Mouse (Mus musculus): Measurements from ENCODE around the gene Cdc34. TPM values are rescaled to one million over a fixed set of nuclear protein-coding genes. Genes with fewer than 3 reads are reported as not detected.

The Cdc34 gene
- total RNA-seq, 2 experiments from 2014 or later: 64.2 to 70.3 TPM

Other genes with a start within 250 kb of the Cdc34 start
- not detected for gene Vmn2r83, start 213.5 kb upstream of the Cdc34 start, total RNA-seq (2021)
- 1 to 10 TPM; 2.5 to 3.3 TPM for gene Plpp2, start 148.4 kb upstream of the Cdc34 start, total RNA-seq (2021)
- 10 to 100 TPM; 41.7 to 51.4 TPM for gene Mier2, start 127.0 kb upstream of the Cdc34 start, total RNA-seq (2021)
- under 1 TPM in 1 of 2 experiments, not detected in 1; 0.55 TPM for gene Theg, start 94.9 kb upstream of the Cdc34 start, total RNA-seq (2021)
- 10 to 100 TPM; 14.2 to 15.1 TPM for gene C2cd4c, start 68.2 kb upstream of the Cdc34 start, total RNA-seq (2021)
- gene Shc2, start 44.3 kb upstream of the Cdc34 start, total RNA-seq (2021): 10 to 100 TPM; 49.8 to 50.3 TPM
- under 1 TPM; 0.46 to 0.63 TPM for gene Odf3l2, start 36.5 kb upstream of the Cdc34 start, total RNA-seq (2021)
- under 1 TPM in 1 of 2 experiments, not detected in 1; 0.23 TPM for gene Madcam1, start 17.6 kb upstream of the Cdc34 start, total RNA-seq (2021)
- 10 to 100 TPM; 71.9 to 77.9 TPM for gene Tpgs1, start 12.8 kb upstream of the Cdc34 start, total RNA-seq (2021)
- gene Gzmm, start 6.8 kb downstream of the Cdc34 start, total RNA-seq (2021): 1 to 10 TPM in 1 of 2 experiments, under 1 TPM in 1; 0.81 to 1.6 TPM
- 100 to 1,000 TPM; 785 to 820 TPM for gene Bsg, start 22.3 kb downstream of the Cdc34 start, total RNA-seq (2021)
- 10 to 100 TPM; 93.4 to 99.2 TPM for gene Hcn2, start 34.4 kb downstream of the Cdc34 start, total RNA-seq (2021)
- 10 to 100 TPM; 43.8 to 45.4 TPM for gene Polrmt, start 64.4 kb downstream of the Cdc34 start, total RNA-seq (2021)
- 1 to 10 TPM; 1.4 to 2.1 TPM for gene Fgf22, start 72.9 kb downstream of the Cdc34 start, total RNA-seq (2021)
- 10 to 100 TPM; 95.4 to 97.1 TPM for gene Rnf126, start 84.8 kb downstream of the Cdc34 start, total RNA-seq (2021)
- 1 to 10 TPM; 1.7 to 2.2 TPM for gene Fstl3, start 95.1 kb downstream of the Cdc34 start, total RNA-seq (2021)
- gene Prss57, start 108.8 kb downstream of the Cdc34 start, total RNA-seq (2021): 1 to 10 TPM in 1 of 2 experiments, under 1 TPM in 1; 0.17 to 1.1 TPM
- 100 to 1,000 TPM; 398 to 410 TPM for gene Palm, start 111.4 kb downstream of the Cdc34 start, total RNA-seq (2021)
- under 1 TPM; 0.59 to 0.72 TPM for gene Misp, start 138.8 kb downstream of the Cdc34 start, total RNA-seq (2021)
- 10 to 100 TPM; 52.1 to 61.1 TPM for gene Ptbp1, start 172.2 kb downstream of the Cdc34 start, total RNA-seq (2021)
- gene Prtn3, start 192.3 kb downstream of the Cdc34 start, total RNA-seq (2021): 1 to 10 TPM; 2.3 to 3.1 TPM
- gene Plppr3, start 192.4 kb downstream of the Cdc34 start, total RNA-seq (2021): 10 to 100 TPM; 68.3 to 71.2 TPM
- gene Elane, start 204.1 kb downstream of the Cdc34 start, total RNA-seq (2021): not detected
- not detected for gene Cfd, start 208.7 kb downstream of the Cdc34 start, total RNA-seq (2021)
- gene Med16, start 226.7 kb downstream of the Cdc34 start, total RNA-seq (2021): 10 to 100 TPM; 55.0 to 66.5 TPM
- not detected for gene Gm26602, start 228.7 kb downstream of the Cdc34 start, total RNA-seq (2021)
- 1 to 10 TPM; 5.7 to 7.6 TPM for gene Kiss1r, start 234.8 kb downstream of the Cdc34 start, total RNA-seq (2021)
- 100 to 1,000 TPM; 438 to 440 TPM for gene R3hdm4, start 239.0 kb downstream of the Cdc34 start, total RNA-seq (2021)
- gene Arid3a, start 244.8 kb downstream of the Cdc34 start, total RNA-seq (2021): 1 to 10 TPM; 5.4 to 7.0 TPM

Data from left cerebral cortex, postnatal 14 days (tissue).